Mouse (Mus musculus) heart, postnatal 0 days (tissue): ENCODE measurements around the gene Dkk2. TPM values are rescaled to one million over a fixed set of nuclear protein-coding genes. Genes with fewer than 3 reads are reported as not detected.

ENCODE experiments used
- ATAC-seq: fragments of 200-750 bp; cut with Nextera tagmentation; 2 replicates; pipeline ENCODE4 v1.8.0; 2017; ENCODE audit warnings: low read depth, moderate number of reproducible peaks, moderate library complexity; ENCODE audit not compliant: insufficient read depth
- DNase-seq: peaks from one replicate; pipeline ENCODE4 v3.0.0-alpha.2; 2016; ENCODE audit warnings: low spot score
- H3K27ac ChIP-seq: fragments of 300-500 bp; sonication (generic); 2 replicates; pipeline ENCODE4 v1.5.1; 2014; ENCODE audit warnings: low read depth, mild to moderate bottlenecking
- H3K27me3 ChIP-seq: fragments of 300-500 bp; sonication (generic); 2 replicates; pipeline ENCODE4 v1.6.1; 2014; ENCODE audit warnings: low read length, mixed read lengths; ENCODE audit not compliant: control insufficient read depth, insufficient read depth
- H3K36me3 ChIP-seq: fragments of 300-500 bp; sonication (generic); replicated peaks from 2 replicates; pipeline ENCODE4 v1.6.1; 2014; ENCODE audit warnings: low read length, mixed read lengths; ENCODE audit not compliant: control insufficient read depth, insufficient read depth
- H3K4me1 ChIP-seq: fragments of 300-500 bp; sonication (generic); 2 replicates; pipeline ENCODE4 v1.6.1; 2014; ENCODE audit warnings: antibody characterized with exemption; ENCODE audit not compliant: control insufficient read depth, insufficient read depth
- H3K4me2 ChIP-seq: fragments of 300-500 bp; sonication (generic); 2 replicates; pipeline ENCODE4 v1.6.1; 2014; ENCODE audit warnings: low read depth, mild to moderate bottlenecking, low read length, moderate library complexity
- H3K4me3 ChIP-seq: fragments of 300-500 bp; sonication (generic); 2 replicates; pipeline ENCODE4 v1.5.1; 2014; ENCODE audit warnings: low read depth, low read length
- H3K9ac ChIP-seq: fragments of 300-500 bp; sonication (generic); replicated peaks from 2 replicates; pipeline ENCODE4 v1.6.1; 2014; ENCODE audit warnings: low read depth, low read length, mixed read lengths
- H3K9me3 ChIP-seq: fragments of 300-500 bp; sonication (generic); replicated peaks from 2 replicates; pipeline ENCODE4 v1.6.1; 2016; ENCODE audit warnings: low read length; ENCODE audit not compliant: control insufficient read depth
- CTCF ChIP-seq: IDR thresholded peaks from 2 replicates; pipeline ENCODE4 v1.5.1; 2016; ENCODE audit warnings: antibody characterized with exemption, control low read depth, low read depth
- EP300 ChIP-seq: IDR thresholded peaks from 2 replicates; pipeline ENCODE4 v1.6.1; 2016; ENCODE audit warnings: antibody characterized with exemption, low read depth
- WGBS: fragments of 180-500 bp; shearing (Covaris S2); extraction: QIAGEN DNeasy Blood & Tissue Kit; methylation state at CpG from one replicate; pipeline ENCODE4 v1.1.7; 2014; 5-methylcytosine and 5-hydroxymethylcytosine counted together
- polyA plus RNA-seq: library from polyadenylated mRNA; unstranded; fragments of >200 nt; fragmentation: Nextera tagmentation; extraction: Ambion mirVana; gene quantifications from 2 replicates; pipeline ENCODE4 v1.2.1, GENCODE M21; 2015
- total RNA-seq: library from RNA; depleted of rRNA; stranded (reverse); fragments of >200 nt; gene quantifications from 2 replicates; pipeline ENCODE4 v1.2.3, GENCODE M21; 2014; ENCODE audit warnings: low replicate concordance

Gene Dkk2
- total and polyA plus RNA-seq, 2 experiments from 2014 or later, result 0.08 to 0.40 TPM

GRCm38 (mm10) chr3:132063374-132063773 is 21.7 kb upstream of the Dkk2 start:
- ATAC-seq (no peak), DNase-seq (no peak)
- no peaks in the 10 kb centered on the region for H3K9me3 ChIP-seq
- H3K36me3 ChIP-seq, result no peaks in the 10 kb centered on the region
- no peak overlapping the region for H3K9ac ChIP-seq
- TF ChIP-seq EP300, result no peak
- no peak for TF ChIP-seq CTCF
- WGBS, result 94% methylated on average over 3 of the region's 3 CpGs
- no peaks in the 10 kb centered on the region for H3K4me1 ChIP-seq
- H3K27ac ChIP-seq, result no peak overlapping the region
- no peaks in the 10 kb centered on the region for H3K27me3 ChIP-seq
- H3K4me2 ChIP-seq, result no peak overlapping the region
- no peak overlapping the region for H3K4me3 ChIP-seq

DNA sequence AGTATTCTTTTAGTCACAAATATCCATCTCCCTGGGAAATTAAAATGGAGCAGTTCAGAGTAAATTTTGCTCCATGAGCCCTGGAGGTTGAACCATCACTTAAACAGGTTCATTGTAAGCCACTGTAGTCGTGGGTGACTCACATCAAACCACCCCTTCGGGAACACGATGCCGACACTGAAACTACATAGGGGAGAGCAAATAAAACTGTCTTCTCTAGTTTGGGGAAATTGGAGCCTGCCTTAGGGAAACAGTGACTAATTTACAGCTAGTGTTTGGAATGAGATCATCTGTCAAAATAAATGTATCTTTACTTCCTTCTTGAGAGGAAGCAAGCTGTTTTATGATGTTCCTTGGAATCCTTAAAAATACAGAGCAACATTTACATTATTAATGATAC is 21.1 kb upstream of the Dkk2 start:
- TF ChIP-seq EP300, result no peak
- no peak for TF ChIP-seq CTCF
- H3K4me3 ChIP-seq, result no peak overlapping the region
- DNase-seq (no peak), ATAC-seq (no peak)
- WGBS, result 63% methylated on average over 4 of the region's 4 CpGs
- H3K27me3 ChIP-seq, result no peaks in the 10 kb centered on the region
- no peaks in the 10 kb centered on the region for H3K36me3 ChIP-seq
- no peaks in the 10 kb centered on the region for H3K9me3 ChIP-seq
- H3K4me1 ChIP-seq, result no peaks in the 10 kb centered on the region
- H3K9ac ChIP-seq, result no peak overlapping the region
- no peak overlapping the region for H3K27ac ChIP-seq
- no peak overlapping the region for H3K4me2 ChIP-seq

DNA sequence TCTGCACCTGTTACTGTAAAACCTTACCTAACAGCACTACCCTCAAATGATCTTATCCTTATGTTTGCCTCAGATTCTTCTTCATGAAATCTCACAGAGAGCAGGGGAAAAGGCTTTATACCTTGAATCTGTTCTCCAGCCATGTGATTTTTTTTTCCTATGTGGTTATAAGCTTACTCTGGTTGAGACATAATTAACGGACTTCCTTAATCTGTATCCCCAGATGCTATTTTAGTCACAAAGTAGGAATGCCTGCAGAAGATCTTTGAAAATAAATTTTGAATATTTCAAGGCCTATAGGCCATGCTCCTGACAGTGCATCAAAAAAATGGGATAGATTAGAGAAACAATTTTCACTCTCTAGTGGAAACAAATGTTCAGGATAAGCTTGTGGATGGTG is 20.2 kb upstream of the Dkk2 start:
- H3K9me3 ChIP-seq, result no peaks in the 10 kb centered on the region
- no peak for DNase-seq
- TF ChIP-seq EP300 (no peak), CTCF (no peak)
- H3K27me3 ChIP-seq, result no peaks in the 10 kb centered on the region
- no peak overlapping the region for H3K27ac ChIP-seq
- 49% methylated on average over 1 of the region's 1 CpGs for WGBS
- H3K4me3 ChIP-seq, result no peak overlapping the region
- H3K9ac ChIP-seq, result no peak overlapping the region
- H3K4me2 ChIP-seq, result no peak overlapping the region
- no peaks in the 10 kb centered on the region for H3K36me3 ChIP-seq
- ATAC-seq, result no peak
- no peaks in the 10 kb centered on the region for H3K4me1 ChIP-seq

DNA sequence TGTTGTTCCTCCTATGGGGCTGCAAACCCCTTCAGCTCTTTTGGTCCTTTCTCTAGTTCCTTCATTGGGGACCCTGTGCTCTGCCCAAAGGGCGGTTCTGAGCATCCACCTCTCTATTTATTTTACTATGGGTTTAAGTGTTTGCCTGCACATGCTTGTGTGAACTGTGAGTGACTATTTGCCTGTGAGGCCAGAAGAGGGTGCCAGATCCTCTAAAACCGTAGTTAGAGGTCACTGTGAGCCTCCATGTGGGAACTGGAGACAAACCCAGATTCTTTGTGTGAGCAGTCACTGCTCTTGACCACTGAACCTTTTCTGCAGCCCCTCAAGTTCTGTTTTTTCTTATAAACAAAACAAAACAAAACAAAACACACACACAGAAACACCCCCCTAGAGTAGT is 14.1 kb upstream of the Dkk2 start:
- Histone ChIP-seq H3K9me3 (no peaks in the 10 kb centered on the region), H3K4me1 (no peaks in the 10 kb centered on the region), H3K36me3 (no peaks in the 10 kb centered on the region), H3K27ac (no peak overlapping the region), H3K4me2 (no peak overlapping the region), H3K4me3 (no peak overlapping the region), H3K9ac (no peak overlapping the region), H3K27me3 (no peaks in the 10 kb centered on the region)
- DNase-seq (no peak), ATAC-seq (no peak)
- WGBS, result 48% methylated on average over 2 of the region's 2 CpGs
- no peak for TF ChIP-seq CTCF
- no peak for TF ChIP-seq EP300

DNA sequence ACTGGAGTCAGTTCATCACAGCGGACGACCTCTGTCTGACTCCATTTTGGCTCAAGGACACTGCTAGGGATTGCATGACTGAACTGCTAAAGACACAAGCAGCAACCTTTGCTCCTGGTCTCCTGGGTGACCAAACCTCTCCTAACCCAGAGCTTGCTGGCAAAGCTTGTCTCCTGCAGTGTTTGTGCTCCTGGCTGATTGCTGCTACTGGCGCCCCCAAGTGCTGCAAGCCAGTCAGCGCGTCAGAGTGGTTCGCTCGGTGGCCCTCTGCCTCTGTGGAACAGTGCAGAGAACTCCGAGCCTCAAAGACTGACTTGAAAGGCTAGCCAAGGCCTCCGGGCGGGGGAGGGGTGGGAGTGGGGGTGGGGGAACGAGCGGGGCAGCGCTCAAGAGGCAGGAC is 1.1 kb upstream of the Dkk2 start:
- TF ChIP-seq EP300, result no peak
- TF ChIP-seq CTCF, result peak; percentile 58
- WGBS, result 4% methylated on average over 13 of the region's 13 CpGs
- Histone ChIP-seq H3K9ac (no peak overlapping the region), H3K27ac (no peak overlapping the region), H3K4me2 (peak overlapping the region; percentile 71), H3K36me3 (no peaks in the 10 kb centered on the region), H3K4me1 (peaks cover 13% of the 10 kb centered on the region; the same call in 1 of the 2 replicates), H3K27me3 (peaks cover 34% of the 10 kb centered on the region), H3K9me3 (no peaks in the 10 kb centered on the region), H3K4me3 (peak overlapping the region; percentile 37)
- DNase-seq, result peak; percentile 28
- ATAC-seq, result peak; percentile 65

GRCm38 (mm10) chr3:132084680-132085079 is 412 bp upstream of the Dkk2 start:
- H3K9ac ChIP-seq, result no peak overlapping the region
- no peak overlapping the region for H3K27ac ChIP-seq
- peaks cover 13% of the 10 kb centered on the region; the same call in 1 of the 2 replicates for H3K4me1 ChIP-seq
- peaks cover 34% of the 10 kb centered on the region for H3K27me3 ChIP-seq
- DNase-seq (no peak), ATAC-seq (no peak)
- no peaks in the 10 kb centered on the region for H3K36me3 ChIP-seq
- peak overlapping the region; percentile 37 for H3K4me3 ChIP-seq
- no peaks in the 10 kb centered on the region for H3K9me3 ChIP-seq
- TF ChIP-seq EP300 (no peak), CTCF (no peak)
- peak overlapping the region; percentile 71 for H3K4me2 ChIP-seq
- WGBS, result 4% methylated on average over 8 of the region's 8 CpGs
